Comparison of ENCODE assay signal across 21 mouse cellular contexts in genomic region chr14:57787406-57787805, GRCm38 (mm10). TPM values are rescaled to one million over a fixed set of nuclear protein-coding genes. Genes with fewer than 3 reads are reported as not detected.
DNase-seq lines count a peak whose midpoint lies in the region; ATAC-seq and TF ChIP-seq lines count a peak whose summit lies in the region.
"Had no signal": no experiment of that assay in that cellular context is flagged by ENCODE, and none has a peak within 500 bp of the region (broad histone marks: within the 10 kb centered on the region; RNA-seq: fewer than 3 reads in every experiment).

No protein-coding gene starts in this region.

- no peak overlapping the region for H3K4me2 ChIP-seq in kidney, embryonic 16.5 days (replicated peaks; ENCODE audit: low read depth, low read length)
- H3K4me2 ChIP-seq: heart, embryonic 12.5 days; hindbrain, embryonic 15.5 days had no signal

- TF ChIP-seq CTCF in brain, embryonic 14.5 days (IDR thresholded peaks at IDR 0.05; ENCODE audit: borderline replicate concordance, extremely low read depth, insufficient read depth, insufficient read length), result no peak

- H3K9me3 ChIP-seq in kidney, embryonic 16.5 days (ENCODE audit: low read length), result no peaks in the 10 kb centered on the region
- H3K9me3 ChIP-seq: embryonic facial prominence, embryonic 10.5 days; forebrain, embryonic 10.5 days; heart, embryonic 12.5 days; hindbrain, embryonic 15.5 days had no signal

- no peak overlapping the region for H3K9ac ChIP-seq in kidney, embryonic 16.5 days (replicated peaks; ENCODE audit: low read length)
- H3K9ac ChIP-seq: heart, embryonic 12.5 days; hindbrain, embryonic 15.5 days had no signal

- 52% methylated on average over 4 of the region's 4 CpGs for WGBS in kidney, embryonic 16.5 days

- H3K27me3 ChIP-seq in kidney, embryonic 16.5 days (ENCODE audit: insufficient read depth, low read length), result no peaks in the 10 kb centered on the region
- H3K27me3 ChIP-seq: heart, embryonic 12.5 days; hindbrain, embryonic 15.5 days had no signal

- no peaks in the 10 kb centered on the region for H3K4me1 ChIP-seq in kidney, embryonic 16.5 days (ENCODE audit: insufficient read depth, low read length)
- H3K4me1 ChIP-seq: embryonic facial prominence, embryonic 10.5 days; forebrain, embryonic 10.5 days; heart, embryonic 12.5 days; hindbrain, embryonic 15.5 days had no signal

- no peaks in the 10 kb centered on the region for H3K36me3 ChIP-seq in kidney, embryonic 16.5 days (ENCODE audit: insufficient read depth, low read length)
- H3K36me3 ChIP-seq: embryonic facial prominence, embryonic 10.5 days; forebrain, embryonic 10.5 days; heart, embryonic 12.5 days; hindbrain, embryonic 15.5 days had no signal

- ATAC-seq in cerebellum, adult (ENCODE audit: insufficient number of reproducible peaks, low FRiP score, low TSS enrichment), result no peak
- no peak for ATAC-seq in kidney, embryonic 16.5 days (ENCODE audit: low FRiP score, low TSS enrichment)
- ATAC-seq: forebrain, embryonic 14.5 days had no signal

- no peak for TF ChIP-seq POLR2A in brain, embryonic 14.5 days (IDR thresholded peaks at IDR 0.05; ENCODE audit: borderline replicate concordance, extremely low read depth, insufficient read depth, insufficient read length, poor library complexity, severe bottlenecking)

- H3K27ac ChIP-seq in kidney, embryonic 16.5 days (ENCODE audit: low read length), result no peak overlapping the region
- H3K27ac ChIP-seq: embryonic facial prominence, embryonic 10.5 days; forebrain, embryonic 10.5 days; hindbrain, embryonic 15.5 days had no signal

- H3K4me3 ChIP-seq in kidney, embryonic 16.5 days (ENCODE audit: low read length), result no peak overlapping the region
- H3K4me3 ChIP-seq: embryonic facial prominence, embryonic 10.5 days; forebrain, embryonic 10.5 days; heart, embryonic 12.5 days; hindbrain, embryonic 15.5 days had no signal

- DNase-seq in cerebellum, postnatal 10 days, result peak; percentile 27 to 33
- DNase-seq in kidney, postnatal 4 days, result peak; percentile 11 to 27
- peak; percentile 18 for DNase-seq in 3T3-L1 (ENCODE audit: low read depth, low spot score)
- DNase-seq in brain, embryonic 14.5 days (ENCODE audit: low read depth), result peak; percentile 14
- no peak for DNase-seq in left cerebral cortex, adult 11 months (ENCODE audit: low spot score)
- DNase-seq: adrenal gland, adult 8-10 months; cerebellum, adult 18-20 months; cerebellum, adult 9-11 months; heart, postnatal 36 days had no signal

RNA-seq across cellular contexts. Expression of gene Sap18, which starts 10.6 kb away (rescaled TPM):
- 23.0 and 25.4 TPM in 2 replicates for polyA plus RNA-seq in kidney, embryonic 16.5 days (2015; fragmentation: Nextera tagmentation; extraction: Ambion mirVana)
- 21.4 and 27.1 TPM in 2 replicates for polyA plus RNA-seq in brain, embryonic 14.5 days (2012; rRNA removed)

RNA-seq across cellular contexts. Expression of gene Lats2, which starts 29.2 kb away (rescaled TPM):
- polyA plus RNA-seq in kidney, embryonic 16.5 days (2015; fragmentation: Nextera tagmentation; extraction: Ambion mirVana), result 25.9 and 27.7 TPM in 2 replicates
- 9.9 and 14.0 TPM in 2 replicates for polyA plus RNA-seq in brain, embryonic 14.5 days (2012; rRNA removed)

RNA-seq across cellular contexts. Expression of gene Ska3, which starts 38.6 kb away (rescaled TPM):
- polyA plus RNA-seq in kidney, embryonic 16.5 days (2015; fragmentation: Nextera tagmentation; extraction: Ambion mirVana), result 40.5 and 42.1 TPM in 2 replicates
- 6.2 and 7.3 TPM in 2 replicates for polyA plus RNA-seq in brain, embryonic 14.5 days (2012; rRNA removed)

RNA-seq across cellular contexts. Expression of gene Mrpl57, which starts 38.6 kb away (rescaled TPM):
- 160 and 161 TPM in 2 replicates for polyA plus RNA-seq in kidney, embryonic 16.5 days (2015; fragmentation: Nextera tagmentation; extraction: Ambion mirVana)
- 68.6 and 99.8 TPM in 2 replicates for polyA plus RNA-seq in brain, embryonic 14.5 days (2012; rRNA removed)

RNA-seq across cellular contexts. Expression of gene Gm49361, which starts 41.5 kb away (rescaled TPM):
- not detected in 2 replicates for polyA plus RNA-seq in kidney, embryonic 16.5 days (2015; fragmentation: Nextera tagmentation; extraction: Ambion mirVana)
- polyA plus RNA-seq in brain, embryonic 14.5 days (2012; rRNA removed), result not detected in 2 replicates
- polyA plus RNA-seq: C2C12; embryonic facial prominence, embryonic 10.5 days; embryonic facial prominence, embryonic 14.5 days; forebrain, embryonic 10.5 days; forebrain, embryonic 14.5 days; gonadal fat pad, adult 2 months; heart, embryonic 12.5 days; heart, embryonic 16.5 days; hindbrain, embryonic 11.5 days; hindbrain, embryonic 15.5 days had no signal
